Mouse (Mus musculus) brown adipose tissue, adult 24 weeks (tissue): Measurements from ENCODE around the gene Epb41l1. TPM values are rescaled to one million over a fixed set of nuclear protein-coding genes. Genes with fewer than 3 reads are reported as not detected.

Experiments used
- H3K27ac ChIP-seq: fragments of 200-500 bp; replicated peaks from 2 replicates; pipeline ENCODE4 v1.5.1; 2012; ENCODE audit warnings: low read depth, mild to moderate bottlenecking, low read length
- H3K4me1 ChIP-seq: fragments of 200-500 bp; 2 replicates; pipeline ENCODE4 v1.6.1; 2012; ENCODE audit warnings: low read length, mixed read lengths; ENCODE audit not compliant: control insufficient read depth, insufficient read depth, insufficient read length
- H3K4me3 ChIP-seq: fragments of 200-500 bp; 2 replicates; pipeline ENCODE4 v1.5.1; 2012; ENCODE audit warnings: low read depth, mild to moderate bottlenecking, low read length, moderate library complexity; ENCODE audit not compliant: insufficient read depth
- polyA plus RNA-seq: library from polyadenylated mRNA; stranded (reverse); fragments of >200 nt; gene quantifications from 2 replicates; pipeline ENCODE4 v1.2.4, GENCODE M21; 2012; ENCODE audit not compliant: missing spikeins, insufficient read depth, insufficient read length

Epb41l1 gene
- polyA plus RNA-seq, 1 experiment: 29.1 TPM

DNA sequence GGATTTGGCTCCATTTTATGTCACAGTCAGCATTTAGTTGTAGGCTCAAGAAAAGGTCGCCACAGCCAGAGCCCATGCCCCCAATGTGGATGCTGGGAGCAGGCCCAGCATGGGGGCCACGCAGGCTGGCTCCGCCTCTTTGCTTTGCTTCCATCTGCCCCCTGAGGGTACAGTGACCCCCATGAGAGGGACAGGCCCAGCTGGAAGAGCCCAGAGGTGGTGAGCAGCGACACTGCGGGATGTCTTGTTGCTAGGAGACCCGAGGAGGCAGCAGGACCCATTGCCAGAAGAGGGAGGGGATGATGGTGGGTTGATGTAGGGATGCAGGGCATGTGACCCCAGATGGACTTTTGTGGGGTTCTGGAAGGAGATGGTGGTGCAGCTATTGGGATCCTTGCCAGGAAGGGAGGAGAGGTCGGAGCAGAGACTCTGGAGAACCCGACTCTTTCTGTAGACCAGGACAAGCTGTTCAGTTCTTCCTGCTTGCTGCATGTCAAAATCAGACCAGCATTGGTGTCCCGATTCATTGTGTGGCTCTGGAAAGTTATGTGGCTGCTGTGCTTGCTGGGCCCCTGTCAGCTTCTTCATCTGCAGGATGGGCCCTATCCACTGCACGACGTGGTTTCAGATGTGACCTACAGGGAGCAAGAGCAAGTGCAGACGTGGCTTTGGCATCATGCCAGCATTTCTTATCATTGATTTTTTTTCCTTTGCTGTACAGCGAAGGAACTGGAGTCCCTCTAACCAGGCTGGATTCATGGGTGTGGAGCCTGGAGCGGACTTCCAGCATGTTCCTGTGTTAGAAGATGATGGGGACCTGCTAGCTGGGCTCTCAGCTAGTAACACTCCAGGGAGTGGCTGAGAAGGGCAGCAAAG is 41.7 kb downstream of the Epb41l1 start:
- no peak overlapping the region for H3K27ac ChIP-seq
- no peak overlapping the region for H3K4me3 ChIP-seq
- peaks cover 2% of the 10 kb centered on the region; the same call in 1 of the 2 replicates for H3K4me1 ChIP-seq

- Histone ChIP-seq H3K27ac (no peak overlapping the region), H3K4me3 (no peak overlapping the region), H3K4me1 (no peaks in the 10 kb centered on the region)
These were observed 43.7 kb downstream of the Epb41l1 start for GRCm38 (mm10) chr2:156464416-156464815.

DNA sequence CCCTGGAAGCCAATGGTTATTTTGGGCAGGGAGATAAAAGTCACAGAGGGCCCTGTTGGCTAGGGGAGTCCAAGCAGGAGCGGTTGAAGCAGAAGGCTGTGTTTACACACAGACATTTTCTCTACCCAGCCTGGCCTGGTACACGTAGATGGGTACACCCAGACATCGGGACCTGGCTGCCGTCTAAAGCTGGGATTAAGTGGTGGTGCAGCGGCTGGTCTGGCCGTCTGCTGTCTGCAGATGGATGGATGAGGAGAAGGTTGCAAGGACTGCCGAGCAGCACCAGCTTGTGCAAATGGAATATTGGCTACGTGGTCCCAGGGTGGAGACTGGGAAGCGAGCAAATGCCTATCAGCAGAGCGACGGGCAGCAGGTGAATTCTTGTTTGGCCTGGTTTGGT is 46.8 kb downstream of the Epb41l1 start:
- no peak overlapping the region for H3K4me3 ChIP-seq
- H3K4me1 ChIP-seq: peaks cover 5% of the 10 kb centered on the region
- H3K27ac ChIP-seq: no peak overlapping the region

GRCm38 (mm10) chr2:156468890-156469289 is 48.2 kb downstream of the Epb41l1 start:
- H3K27ac ChIP-seq: no peak overlapping the region
- H3K4me1 ChIP-seq: peaks cover 5% of the 10 kb centered on the region
- no peak overlapping the region for H3K4me3 ChIP-seq

DNA sequence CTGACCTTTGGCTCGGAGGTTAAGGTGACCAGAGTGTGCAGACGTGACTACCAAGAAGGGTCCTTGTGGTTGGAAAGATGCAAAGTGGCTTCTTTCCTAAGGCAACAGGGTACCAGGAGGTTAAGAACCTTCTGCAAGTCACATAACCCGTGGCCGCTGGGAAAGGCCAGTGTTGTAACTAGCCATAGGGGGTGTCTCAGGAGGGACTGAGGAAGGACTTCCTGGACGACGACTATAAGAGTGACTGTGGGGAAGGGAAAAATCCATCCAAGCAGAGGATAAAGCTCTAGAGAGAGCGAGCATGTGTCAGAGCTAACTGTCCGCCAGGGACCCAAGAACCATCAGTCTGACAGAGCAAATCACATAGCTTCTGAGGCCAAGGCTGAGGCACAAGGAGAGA is 48.8 kb downstream of the Epb41l1 start:
- H3K4me1 ChIP-seq: peaks cover 10% of the 10 kb centered on the region
- H3K27ac ChIP-seq: peak overlapping the region; percentile 39
- peak overlapping the region; percentile 21 for H3K4me3 ChIP-seq

DNA sequence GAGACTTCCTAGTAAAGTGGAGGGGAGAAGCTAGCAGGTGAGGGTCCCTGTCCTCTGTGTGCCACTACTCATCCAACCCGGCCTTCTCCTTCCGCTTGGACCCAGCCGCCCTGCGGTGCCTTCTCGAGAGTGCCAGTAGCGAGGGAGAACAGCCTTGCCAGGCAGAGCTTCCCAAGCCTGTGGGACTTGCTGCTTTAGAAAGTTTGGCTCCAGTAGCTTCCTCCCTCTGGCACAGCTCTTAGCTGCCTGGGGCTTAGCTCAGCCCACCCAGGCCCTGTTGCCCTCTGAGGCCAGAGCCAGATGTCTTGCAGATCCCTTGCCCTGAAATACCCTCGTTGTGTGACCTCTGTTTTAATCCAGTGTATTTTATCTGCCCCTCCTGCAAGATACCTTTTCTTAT is 50.2 kb downstream of the Epb41l1 start:
- Histone ChIP-seq H3K27ac (peak overlapping the region; percentile 2; the same call in 1 of the 2 replicates), H3K4me1 (peaks cover 13% of the 10 kb centered on the region), H3K4me3 (no peak overlapping the region)

- Histone ChIP-seq H3K4me1 (peaks cover 14% of the 10 kb centered on the region), H3K4me3 (no peak overlapping the region), H3K27ac (no peak overlapping the region)
These were observed 51.6 kb downstream of the Epb41l1 start for GRCm38 (mm10) chr2:156472336-156472735.

DNA sequence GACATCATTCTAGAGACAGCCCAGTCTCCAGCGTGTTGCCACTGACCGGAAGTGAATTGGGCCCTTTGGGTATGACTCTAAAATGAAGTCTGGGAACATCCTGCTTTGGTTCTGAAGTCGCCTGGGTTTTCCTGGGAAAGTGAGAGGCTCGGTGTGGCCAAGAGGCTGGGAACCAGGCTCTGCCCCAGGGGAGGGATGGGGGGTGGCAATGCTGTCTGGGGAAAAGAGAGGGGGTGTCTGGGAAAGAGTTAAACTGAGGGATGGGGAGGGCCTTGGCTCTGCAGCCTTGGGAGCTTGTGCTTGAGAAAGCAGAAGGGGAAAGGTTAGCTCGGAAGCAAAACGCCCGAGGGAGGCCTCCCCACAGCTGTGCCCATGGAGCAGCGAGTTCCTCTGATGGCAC is 53.0 kb downstream of the Epb41l1 start:
- peaks cover 19% of the 10 kb centered on the region for H3K4me1 ChIP-seq
- H3K27ac ChIP-seq: peak overlapping the region; percentile 82

GRCm38 (mm10) chr2:156474111-156474510 is 53.4 kb downstream of the Epb41l1 start:
- peaks cover 22% of the 10 kb centered on the region for H3K4me1 ChIP-seq
- H3K4me3 ChIP-seq: no peak overlapping the region
- peak overlapping the region; percentile 82 for H3K27ac ChIP-seq

More for the DNA sequence above, 53.0 kb downstream of the Epb41l1 start:
- H3K4me3 ChIP-seq: no peak overlapping the region

- peaks cover 25% of the 10 kb centered on the region for H3K4me1 ChIP-seq
- peak overlapping the region; percentile 82 for H3K27ac ChIP-seq
- H3K4me3 ChIP-seq: peak overlapping the region; percentile 85
These were observed 54.2 kb downstream of the Epb41l1 start for GRCm38 (mm10) chr2:156474891-156475284.

- H3K4me1 ChIP-seq: peaks cover 23% of the 10 kb centered on the region
- H3K27ac ChIP-seq: peak overlapping the region; percentile 82
- peak overlapping the region; percentile 85 for H3K4me3 ChIP-seq
These were observed 54.8 kb downstream of the Epb41l1 start for GRCm38 (mm10) chr2:156475285-156476110.

- Histone ChIP-seq H3K27ac (peak overlapping the region; percentile 68), H3K4me1 (peaks cover 20% of the 10 kb centered on the region), H3K4me3 (peak overlapping the region; percentile 85)
These were observed 55.5 kb downstream of the Epb41l1 start for GRCm38 (mm10) chr2:156476111-156476747.

DNA sequence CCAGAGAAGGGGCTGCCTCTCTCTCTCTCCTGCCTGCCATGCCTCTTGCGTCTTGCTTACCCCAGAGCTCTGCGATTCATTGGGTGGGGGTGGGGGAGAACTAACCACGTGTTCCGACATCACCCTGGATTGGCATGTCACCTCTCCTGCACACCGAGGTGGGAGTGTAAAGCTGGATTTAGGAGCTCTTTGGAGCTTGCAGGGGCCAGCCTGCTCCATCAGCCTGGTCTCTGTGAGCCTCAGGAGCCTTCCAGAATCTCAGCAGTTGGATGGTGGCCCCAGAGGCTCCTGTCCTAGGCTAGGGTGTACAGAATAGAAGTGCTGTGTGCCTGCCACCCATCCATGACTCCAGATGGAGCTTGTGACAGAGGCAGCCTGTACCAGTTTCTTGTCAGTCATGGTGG is 56.0 kb downstream of the Epb41l1 start:
- Histone ChIP-seq H3K27ac (peak overlapping the region; percentile 68), H3K4me1 (peaks cover 20% of the 10 kb centered on the region), H3K4me3 (peak overlapping the region; percentile 85)

GRCm38 (mm10) chr2:156478046-156478690 is 57.5 kb downstream of the Epb41l1 start:
- Histone ChIP-seq H3K4me3 (no peak overlapping the region), H3K27ac (peak overlapping the region; percentile 74), H3K4me1 (peaks cover 27% of the 10 kb centered on the region)
